8 mouse cellular contexts compared by ENCODE assay signal in the genomic region with DNA sequence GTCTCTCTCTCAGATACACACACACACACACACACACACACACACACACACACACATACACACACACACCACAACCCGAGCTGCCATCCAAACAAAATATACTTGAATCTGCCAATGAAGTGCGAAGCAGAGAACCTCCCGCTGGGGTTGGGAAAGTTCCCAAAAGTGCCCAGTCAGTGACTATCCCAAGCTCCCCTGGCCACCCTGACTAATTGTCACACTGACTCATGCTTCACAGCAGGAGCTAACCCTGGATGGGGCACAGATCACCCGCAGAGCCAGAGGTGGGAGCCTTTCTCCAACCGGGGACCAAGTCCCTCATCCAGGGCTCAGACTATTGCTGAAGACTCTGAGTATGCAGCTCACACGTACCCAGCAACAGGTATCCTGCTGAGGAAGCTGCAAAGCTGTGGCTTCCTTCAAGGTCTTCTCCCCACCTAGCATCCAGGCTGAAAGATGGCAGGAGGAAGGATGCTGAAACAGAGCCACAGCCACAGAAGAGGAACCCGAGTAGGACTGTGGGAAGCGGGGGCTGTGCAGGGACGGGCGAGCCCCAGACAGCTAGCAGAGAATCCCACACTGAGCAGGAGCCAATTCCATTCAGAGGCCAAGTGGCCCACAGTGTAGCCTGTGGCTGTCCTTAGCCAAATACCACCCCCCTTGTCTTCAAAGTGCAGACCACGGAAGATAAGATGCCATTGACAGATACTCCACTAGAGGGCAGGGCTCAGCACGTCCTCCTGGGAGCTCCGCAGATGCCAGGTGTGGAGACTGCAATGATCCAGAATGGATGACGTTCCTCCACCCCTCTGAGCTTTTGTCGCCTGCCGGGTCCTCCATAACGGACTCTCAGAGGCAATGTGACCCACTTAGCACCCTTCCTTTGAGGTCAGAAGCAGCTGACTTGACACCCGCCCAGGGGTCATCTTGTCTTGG. TPM values are rescaled to one million over a fixed set of nuclear protein-coding genes. Genes with fewer than 3 reads are reported as not detected.
DNase-seq lines count a peak whose midpoint lies in the region; ATAC-seq lines count a peak whose summit lies in the region.

No protein-coding gene starts in this region.

- no peak overlapping the region for H3K4me3 ChIP-seq in forebrain, embryonic 16.5 days (replicated peaks; ENCODE audit: low read length)

- peak; percentile 78 for ATAC-seq in forebrain, embryonic 16.5 days
- no peak for ATAC-seq in activated CD4-positive, CD25-positive, alpha-beta regulatory T cell, adult 4 months

- no peak overlapping the region for H3K9ac ChIP-seq in forebrain, embryonic 16.5 days (replicated peaks; ENCODE audit: low read depth, low read length)

- no peaks in the 10 kb centered on the region for H3K4me1 ChIP-seq in forebrain, embryonic 16.5 days (replicated peaks; ENCODE audit: control insufficient read depth, insufficient read depth, low read length)

- H3K4me2 ChIP-seq in forebrain, embryonic 16.5 days (ENCODE audit: low read length): no peak overlapping the region

- H3K27ac ChIP-seq in forebrain, embryonic 16.5 days (ENCODE audit: low read length): no peak overlapping the region

- intact Hi-C loops in heart, postnatal 36 days (cut with DNase I): loop anchor here (1.0 to 5.0 kb wide), 3 partner anchors 89 to 140 kb away; no protein-coding TSS in a partner anchor

- no peaks in the 10 kb centered on the region for H3K36me3 ChIP-seq in forebrain, embryonic 16.5 days (ENCODE audit: control insufficient read depth, insufficient read depth)

- no peaks in the 10 kb centered on the region for H3K9me3 ChIP-seq in forebrain, embryonic 16.5 days (ENCODE audit: control insufficient read depth, low read length)

- peak; percentile 15 for DNase-seq in NIH3T3 (ENCODE audit: low read depth)
- DNase-seq in cerebellum, adult 11-12 months: peak; percentile 19
- DNase-seq in heart, postnatal 36 days: peak; percentile 40 to 42
- peak; percentile 36 for DNase-seq in layer of hippocampus, adult 9-10 months (ENCODE audit: low spot score)
- DNase-seq in lung, postnatal 10 days: peak; percentile 60
- DNase-seq in right cerebral cortex, postnatal 10 days (ENCODE audit: low spot score in 2 of 2): peak; percentile 65 to 73

- 24% methylated on average over 18 of the region's 18 CpGs for WGBS in forebrain, embryonic 16.5 days

- H3K27me3 ChIP-seq in forebrain, embryonic 16.5 days (replicated peaks; ENCODE audit: control insufficient read depth, insufficient read depth, low read length): no peaks in the 10 kb centered on the region; the same call in 1 of the 2 replicates

RNA-seq across cellular contexts. Expression of a gene that starts 48.9 kb away (rescaled TPM):
- 45.4 and 48.8 TPM in 2 replicates for polyA plus RNA-seq in forebrain, embryonic 16.5 days (2015; fragmentation: Nextera tagmentation; extraction: Ambion mirVana)
- 10 to 100 TPM; 15.5 to 22.4 TPM for total RNA-seq in heart, postnatal 36 days (2021)
- polyA plus RNA-seq in activated CD4-positive, CD25-positive, alpha-beta regulatory T cell, adult 4 months (2017; shearing (Covaris generic)): not detected

Comparison
In these comparisons a context has a peak if more than half of its experiments do, and no peak if none do; other contexts are left out.
1. DNase-seq: peak in every context shown above with its lines; median percentile 69 in right cerebral cortex, postnatal 10 days; 60 in lung, postnatal 10 days; 41 in heart, postnatal 36 days; 36 in layer of hippocampus, adult 9-10 months; 19 in cerebellum, adult 11-12 months; 15 in NIH3T3.
2. RNA of a gene that starts 48.9 kb away (polyA plus RNA-seq): 45.4 to 48.8 TPM in forebrain, embryonic 16.5 days; not detected in activated CD4-positive, CD25-positive, alpha-beta regulatory T cell, adult 4 months; every median in the first group is over 10 times any median in the second.